Mouse (Mus musculus) gastrocnemius, postnatal 10 days (tissue): ENCODE measurements at regions not wholly inside any gene's neighbourhood (a gene's known extent, or its start where the extent isn't known, plus 50 kb on each side); places are given as distances from the start of the nearest gene placed in this dataset.

ENCODE experiments used
- DNase-seq: peaks from one replicate; pipeline ENCODE4 v3.0.0; 2021; ENCODE audit warnings: mixed read lengths

DNA sequence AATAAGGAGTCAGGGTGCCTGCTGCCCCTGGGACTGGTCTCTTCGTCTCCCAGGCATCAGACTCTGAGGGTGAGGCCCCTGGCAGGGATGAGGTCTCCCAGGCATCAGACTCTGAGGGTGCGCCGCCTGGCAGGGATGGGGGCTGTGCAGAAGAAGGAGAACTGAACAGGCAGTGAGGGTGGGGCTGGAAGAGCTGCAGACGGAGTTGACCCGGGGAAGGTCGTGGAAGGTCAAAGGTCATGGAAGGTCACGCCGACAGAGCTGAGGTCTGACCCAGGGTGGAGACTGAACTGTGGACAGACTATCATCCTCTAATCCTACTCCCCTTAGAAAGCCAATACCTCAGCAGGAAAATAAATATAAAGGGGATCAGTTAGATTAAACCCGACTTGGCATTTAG is 50.6 kb upstream of the Grik3 start:
- DNase-seq: no peak

DNA sequence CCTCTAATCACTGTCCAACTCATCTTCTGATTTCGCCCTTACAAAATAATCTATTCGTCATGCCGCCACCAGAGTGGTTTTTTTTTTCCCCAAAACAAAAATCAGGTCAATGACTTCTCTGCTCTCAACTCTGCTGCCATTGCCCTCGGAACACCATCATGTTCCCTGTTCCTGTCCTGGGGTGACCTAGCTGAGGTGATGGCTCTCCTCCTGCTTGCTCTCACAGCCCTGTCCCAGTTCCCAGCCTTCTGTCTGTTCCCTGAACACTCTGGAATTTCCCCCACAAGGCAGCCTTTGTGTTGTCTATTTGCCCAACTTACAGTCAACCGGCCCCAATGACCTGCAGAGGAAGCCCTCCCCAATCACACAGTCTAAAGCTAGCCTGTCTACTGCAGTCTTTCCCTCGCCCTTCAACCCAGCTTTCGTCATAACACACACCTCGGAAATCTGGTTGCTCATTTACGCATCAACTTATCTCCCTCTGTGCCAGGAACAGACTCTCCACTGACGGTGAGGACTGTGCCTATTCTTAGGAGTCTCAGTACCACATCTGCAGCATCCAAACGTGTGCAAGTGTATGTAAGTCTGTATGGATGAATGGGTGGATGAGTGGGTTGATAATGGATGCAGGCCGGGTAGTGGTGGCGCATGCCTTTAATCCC is 53.2 kb upstream of the Grik3 start:
- DNase-seq: no peak

DNA sequence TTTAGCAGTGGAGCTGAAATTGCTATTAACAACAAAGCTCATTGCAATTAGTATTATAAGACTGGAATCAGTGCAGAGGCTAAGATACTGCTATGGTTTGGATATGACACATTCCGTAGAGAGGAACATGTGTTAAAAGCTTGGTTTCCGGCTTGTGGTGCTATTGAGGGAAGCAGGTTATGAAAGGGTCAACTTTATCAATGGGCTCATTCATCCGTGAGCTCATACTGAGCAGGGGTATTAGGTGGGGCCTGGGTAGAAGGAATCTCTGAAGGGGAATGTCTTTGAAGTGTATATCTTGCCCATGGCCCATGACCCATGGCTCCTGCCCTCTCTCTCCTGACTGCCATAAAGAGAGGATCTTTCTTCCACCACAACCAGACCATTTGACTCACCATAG is 57.0 kb upstream of the Grik3 start:
- DNase-seq: no peak

DNA sequence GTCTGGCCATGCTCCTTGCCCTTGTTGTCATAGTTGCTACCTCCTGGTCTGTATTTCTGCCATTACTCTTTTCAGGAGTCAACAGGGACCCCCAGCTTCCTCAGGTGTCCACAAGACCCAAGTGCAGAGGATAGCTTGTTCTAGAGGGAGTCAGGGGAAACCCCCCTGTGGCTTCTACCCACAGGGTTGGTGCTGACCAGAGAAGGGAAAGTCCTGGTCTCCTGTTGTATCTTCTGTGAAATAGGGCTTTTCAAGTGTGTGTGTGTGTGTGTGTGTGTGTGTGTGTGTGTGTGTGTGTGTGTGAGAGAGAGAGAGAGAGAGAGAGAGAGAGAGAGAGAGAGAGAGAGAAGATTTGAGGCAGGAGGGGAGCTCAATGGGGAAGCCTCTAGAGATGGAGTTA is 58.9 kb upstream of the Grik3 start:
- no peak for DNase-seq

DNA sequence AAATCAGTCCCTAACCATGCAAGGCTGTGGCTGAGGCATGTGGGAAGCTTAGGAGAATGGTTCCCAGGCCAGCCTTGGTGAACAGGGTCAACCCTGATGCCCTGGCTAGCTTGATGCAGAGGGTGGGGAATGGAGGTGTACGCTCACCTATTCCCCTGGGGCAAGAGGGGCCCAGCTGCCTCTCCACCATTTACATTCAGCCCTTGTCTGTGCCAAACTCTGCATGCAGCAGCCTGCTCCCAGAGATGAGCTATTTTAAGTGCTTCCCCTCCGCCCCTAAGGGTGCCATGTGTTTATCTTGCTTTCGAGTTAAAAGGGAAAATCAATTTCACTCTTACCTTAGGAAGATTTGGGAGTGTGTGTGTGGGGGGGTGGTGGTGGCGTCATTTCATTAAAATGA is 59.7 kb upstream of the Grik3 start:
- DNase-seq: no peak

DNA sequence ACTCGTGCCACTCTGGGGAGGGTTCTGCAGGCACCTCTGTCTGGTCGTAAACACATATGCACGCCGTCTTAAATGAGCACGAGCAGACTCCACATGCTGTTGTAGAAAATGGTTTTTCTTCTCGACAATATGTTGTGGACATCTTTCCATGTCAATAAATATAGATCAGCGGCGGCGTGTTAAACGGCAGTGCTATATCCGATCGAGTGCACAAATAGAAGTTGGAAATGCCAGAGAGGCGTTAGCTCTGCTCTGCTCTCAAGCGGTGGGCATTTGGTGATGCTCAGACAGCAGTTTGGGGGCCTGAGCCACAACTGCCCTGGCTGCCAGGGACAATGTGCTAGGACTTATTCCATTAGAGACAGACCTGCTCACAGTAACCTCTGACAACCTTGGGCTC is 61.8 kb upstream of the Grik3 start:
- no peak for DNase-seq

DNA sequence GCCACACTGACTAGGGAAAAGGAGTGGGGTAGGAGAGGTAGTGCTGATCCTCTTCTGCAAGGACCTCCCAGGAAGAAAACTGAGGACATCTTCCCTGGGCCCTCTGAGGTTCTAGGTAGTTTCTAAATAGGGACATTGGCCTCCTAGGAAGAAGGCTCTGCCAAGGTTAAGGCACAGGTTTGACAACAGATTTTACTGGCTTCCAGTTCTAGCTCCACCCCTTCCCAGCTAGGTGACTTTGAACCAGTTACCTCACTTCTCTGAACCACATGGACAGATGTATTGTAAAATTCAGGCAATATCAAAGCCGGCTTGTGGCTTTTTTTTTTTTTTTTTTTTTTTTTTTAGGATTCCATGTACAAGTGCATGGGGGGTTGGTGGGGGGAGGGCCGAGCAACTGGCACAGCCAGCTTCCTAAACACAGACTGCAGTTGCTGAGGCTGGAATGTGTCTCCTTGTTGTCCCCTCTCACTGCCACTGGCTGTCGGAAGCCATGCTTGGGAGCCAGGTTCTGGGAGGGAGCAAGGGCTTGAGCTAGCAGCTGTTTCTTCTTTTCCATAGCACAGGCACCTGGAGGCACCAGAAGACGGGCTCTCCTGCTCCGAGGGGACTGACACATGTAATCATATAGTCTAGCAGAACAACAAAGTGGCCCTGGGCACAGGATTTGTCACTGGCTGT is 69.8 kb upstream of the Grik3 start:
- DNase-seq: no peak

DNA sequence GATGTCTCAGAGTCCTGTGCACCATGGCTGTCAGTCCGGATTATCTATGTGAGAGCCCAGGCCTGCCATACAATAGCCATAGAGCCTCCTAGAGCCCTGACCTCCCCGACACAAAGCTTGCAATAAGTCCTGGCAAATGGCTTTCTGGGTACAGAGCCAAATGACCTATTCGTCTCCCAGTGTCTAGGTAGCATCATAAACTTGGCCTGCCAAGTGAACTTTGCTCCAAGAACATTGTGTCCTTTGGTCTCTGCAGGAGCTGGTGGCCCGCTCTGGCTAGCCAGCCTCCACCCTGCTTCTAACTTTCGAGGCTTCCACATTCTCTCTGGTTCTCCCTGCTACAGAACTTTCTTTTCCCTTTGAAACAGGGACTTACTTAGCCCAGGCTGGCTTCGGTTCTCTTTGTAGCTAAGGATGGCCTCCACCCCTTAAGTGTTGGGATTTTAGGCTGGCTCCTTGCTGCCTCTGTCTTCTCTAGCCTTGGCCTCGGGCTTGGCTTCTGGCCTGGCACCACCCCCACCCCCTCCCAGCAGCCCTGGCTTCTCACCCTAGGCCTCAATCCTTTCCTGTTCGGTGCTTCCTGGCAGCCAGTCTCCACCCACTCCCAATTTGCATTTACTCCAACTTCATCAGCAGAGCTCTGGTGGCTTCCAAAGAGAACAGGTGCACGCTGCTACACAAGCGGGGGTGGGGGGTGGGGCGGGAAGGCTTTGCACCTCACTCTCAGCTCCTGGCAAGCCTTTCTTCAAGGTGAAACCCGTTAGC is 70.8 kb upstream of the Grik3 start:
- DNase-seq: no peak

DNA sequence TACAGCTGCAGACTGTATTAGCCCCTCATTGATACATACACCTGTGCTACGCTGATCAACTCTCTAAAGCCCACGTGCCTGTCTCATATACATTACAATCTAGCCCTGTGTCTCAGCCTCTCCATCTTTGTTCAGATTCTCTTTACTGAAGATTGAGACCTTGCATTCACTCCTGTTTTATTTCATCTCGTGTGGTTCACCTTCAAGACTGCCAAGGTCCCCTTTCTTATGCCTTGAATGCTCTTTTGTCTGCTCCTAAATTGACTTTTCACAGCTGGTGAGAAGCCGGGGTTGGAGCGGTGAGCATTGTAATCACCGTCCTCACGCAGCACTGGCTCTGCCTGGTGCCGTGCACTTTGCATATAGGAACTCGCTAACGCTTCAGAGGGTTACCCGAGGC is 75.2 kb upstream of the Grik3 start:
- no peak for DNase-seq

DNA sequence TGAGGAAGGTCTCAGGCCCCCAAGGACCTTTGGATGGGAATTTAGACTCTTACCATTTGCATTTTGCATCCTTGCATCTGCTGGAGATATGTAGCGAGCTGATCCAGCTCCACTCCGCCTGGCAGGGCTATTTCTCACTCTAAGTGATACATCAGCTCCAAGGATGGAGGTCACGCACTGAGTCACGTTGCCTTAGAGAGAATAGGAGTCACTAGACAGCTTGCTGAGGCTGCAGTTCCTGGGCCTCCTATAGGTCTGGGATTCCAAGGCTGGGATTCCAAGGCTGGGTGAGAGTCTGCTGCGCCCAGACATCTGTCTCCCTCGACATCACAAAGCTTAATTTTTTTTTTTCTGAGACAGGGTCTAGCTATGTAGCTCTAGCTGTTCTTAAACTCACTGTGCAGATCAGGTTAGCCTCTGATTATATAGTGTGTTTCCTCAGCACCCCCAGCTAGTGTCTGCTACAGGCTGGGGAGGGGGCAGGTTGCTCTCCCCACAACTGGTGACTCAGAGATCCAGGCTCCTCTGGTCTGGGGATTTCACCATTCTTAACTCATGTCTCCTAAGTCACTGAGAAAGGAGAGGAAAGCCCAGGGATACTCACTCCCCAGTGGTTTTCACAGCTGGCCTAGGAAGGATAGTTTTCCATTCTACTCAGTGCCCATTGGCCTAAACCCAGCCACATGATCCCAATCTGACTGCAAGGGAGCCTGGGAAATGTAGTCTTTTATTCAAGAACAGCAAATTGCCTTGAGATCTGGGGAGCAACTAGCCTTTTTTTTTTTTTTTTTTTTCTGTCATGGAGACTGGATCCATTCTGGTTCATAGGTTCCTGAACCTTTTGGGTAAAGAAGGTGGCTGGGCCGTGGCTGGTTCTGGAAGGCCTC is 76.4 kb upstream of the Grik3 start:
- DNase-seq: no peak

DNA sequence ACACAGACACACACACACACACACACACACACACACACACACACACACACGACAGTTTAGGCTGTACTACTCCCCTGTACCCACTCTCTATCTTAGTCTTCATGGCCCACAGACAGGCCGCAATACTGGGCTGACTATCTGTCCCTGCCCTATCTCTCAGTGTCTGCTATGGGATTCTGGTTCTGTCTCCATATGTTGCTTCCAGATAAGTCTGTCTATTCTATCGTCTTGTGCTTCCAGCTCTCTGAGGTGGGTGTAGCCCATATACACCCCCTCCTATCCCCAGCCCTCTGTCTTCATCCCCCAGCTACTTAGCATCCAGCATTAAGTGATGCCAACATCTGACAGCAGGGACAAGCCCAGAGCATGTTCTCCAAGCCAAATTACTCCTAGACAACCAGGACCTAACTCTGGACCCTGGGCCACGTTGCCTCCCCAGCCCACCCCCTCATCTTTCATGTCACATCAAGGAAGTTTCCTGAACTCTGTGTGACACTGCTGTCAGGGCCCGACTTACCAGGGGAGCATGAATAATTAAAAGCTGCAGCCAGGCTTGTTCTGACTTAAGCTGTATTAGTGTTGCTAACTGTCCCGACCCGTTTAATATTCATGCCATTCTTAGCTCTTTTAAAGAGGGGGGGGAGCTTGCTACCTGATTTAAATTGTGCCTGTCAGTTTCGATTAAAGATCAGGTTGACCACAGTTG is 79.6 kb upstream of the Grik3 start:
- DNase-seq: no peak

DNA sequence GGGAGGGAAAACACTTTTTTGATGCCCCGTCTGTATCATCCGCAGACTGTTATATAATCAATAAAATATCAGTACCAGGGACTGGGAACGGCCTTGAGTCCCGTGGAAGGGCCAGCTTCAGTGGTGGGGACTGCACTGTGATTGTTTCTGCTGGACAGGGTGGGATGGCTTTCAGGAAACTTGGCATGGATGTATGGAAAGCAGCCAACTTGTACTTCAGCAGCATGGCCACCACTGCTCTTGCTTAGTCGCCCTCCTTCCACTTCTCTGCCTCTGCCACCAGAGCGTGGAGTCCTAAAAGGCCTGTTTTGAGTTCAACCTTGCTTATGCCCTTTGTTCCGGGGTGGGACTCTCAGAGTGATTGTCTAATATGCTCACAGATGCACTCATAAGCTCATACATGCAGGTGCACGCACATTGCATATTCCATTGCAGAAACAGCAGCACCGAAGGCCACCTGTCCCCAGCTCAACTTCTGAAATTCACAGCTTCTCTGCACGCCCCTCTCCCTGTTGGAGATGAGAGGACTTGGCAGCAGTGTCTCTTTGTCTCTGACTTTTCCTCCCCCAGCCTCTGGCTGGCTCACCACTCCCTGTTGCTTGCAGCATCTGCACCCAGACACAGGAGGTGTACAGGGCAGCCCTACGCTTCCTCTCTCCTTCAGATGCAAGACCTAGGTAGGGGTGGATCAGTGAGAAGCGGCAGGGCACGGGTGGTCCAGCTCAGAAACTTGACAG is 91.0 kb upstream of the Grik3 start:
- DNase-seq: no peak

DNA sequence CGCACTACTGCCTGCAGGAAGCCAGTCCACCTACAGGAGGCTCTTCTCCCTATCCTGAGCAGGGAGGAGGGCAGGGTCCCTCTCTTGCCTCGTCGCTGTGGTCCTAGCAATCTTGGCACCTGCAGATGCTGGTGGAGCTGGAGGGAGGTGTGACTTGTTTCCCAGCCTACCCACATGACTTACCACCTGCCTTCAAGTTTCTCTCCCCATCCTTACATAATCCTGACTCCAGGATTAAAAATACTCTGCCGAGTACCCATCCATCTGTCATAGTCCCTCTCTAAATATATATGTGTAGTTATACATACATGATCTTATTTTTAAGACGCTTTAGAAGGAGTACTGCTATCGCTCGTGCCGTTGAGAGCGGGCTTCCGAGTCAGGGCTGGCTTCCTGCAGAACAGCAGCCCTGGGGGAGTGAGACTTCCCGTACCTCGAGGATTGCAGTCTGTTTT is 93.5 kb upstream of the Grik3 start:
- DNase-seq: no peak

DNA sequence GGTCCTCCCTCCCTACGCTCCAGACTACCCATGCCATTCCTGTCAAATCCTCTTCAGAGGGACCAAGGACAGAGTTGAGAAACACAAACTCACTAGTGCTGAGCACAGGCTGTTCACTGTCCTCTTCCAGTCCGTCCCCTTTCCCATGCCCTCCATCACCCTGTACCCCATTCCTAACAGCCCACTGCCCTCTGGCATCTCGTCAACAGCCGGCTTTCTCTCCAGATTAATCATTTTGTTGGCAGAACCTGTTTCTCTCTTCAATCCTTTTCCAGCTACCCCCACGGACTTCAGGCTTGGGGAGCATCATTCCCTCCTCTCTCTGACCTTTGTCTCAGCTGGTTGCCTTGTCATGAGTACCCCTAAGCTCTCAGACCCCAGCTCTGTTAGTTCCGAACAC is 99.2 kb upstream of the Grik3 start:
- no peak for DNase-seq

DNA sequence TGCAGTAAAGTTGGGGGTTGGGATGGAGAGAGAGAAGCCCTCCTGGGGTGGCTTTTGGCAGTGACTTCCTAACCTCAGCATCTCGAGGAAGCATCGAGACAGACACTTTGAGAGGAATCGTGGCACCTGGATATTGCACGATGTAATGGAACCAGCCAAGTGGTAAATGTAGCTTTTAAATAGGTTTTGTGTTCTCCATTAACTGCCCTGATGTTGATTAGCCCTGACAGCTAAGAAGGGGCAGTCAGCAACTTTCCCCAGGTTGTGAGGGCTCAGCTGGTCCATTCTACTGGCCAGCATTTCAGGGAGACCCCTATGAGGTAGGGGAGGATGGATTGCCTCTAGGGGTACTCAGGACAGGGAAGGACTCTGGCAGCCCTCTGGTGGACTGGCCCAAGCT is 104.7 kb upstream of the Grik3 start:
- DNase-seq: no peak

DNA sequence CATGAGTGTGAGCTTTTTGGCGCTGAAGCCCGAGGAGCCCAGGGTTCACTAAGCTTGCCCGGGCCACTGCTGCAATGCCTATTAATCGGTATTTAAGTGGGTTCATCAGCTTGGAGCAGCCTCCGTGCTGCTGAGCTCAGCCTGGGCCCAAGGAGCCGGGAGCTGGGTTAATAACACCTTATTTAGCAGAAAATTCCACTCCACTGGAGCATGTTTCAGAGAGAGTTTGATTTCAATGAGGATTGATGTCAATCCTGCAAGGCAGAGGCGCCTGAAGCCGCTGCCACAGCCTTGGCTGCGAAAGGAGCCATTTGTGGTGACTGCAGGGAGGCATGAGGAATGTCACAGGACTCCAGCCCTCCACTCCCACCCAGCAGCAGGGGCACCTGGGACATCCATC is 126.5 kb upstream of the Grik3 start:
- DNase-seq: no peak

DNA sequence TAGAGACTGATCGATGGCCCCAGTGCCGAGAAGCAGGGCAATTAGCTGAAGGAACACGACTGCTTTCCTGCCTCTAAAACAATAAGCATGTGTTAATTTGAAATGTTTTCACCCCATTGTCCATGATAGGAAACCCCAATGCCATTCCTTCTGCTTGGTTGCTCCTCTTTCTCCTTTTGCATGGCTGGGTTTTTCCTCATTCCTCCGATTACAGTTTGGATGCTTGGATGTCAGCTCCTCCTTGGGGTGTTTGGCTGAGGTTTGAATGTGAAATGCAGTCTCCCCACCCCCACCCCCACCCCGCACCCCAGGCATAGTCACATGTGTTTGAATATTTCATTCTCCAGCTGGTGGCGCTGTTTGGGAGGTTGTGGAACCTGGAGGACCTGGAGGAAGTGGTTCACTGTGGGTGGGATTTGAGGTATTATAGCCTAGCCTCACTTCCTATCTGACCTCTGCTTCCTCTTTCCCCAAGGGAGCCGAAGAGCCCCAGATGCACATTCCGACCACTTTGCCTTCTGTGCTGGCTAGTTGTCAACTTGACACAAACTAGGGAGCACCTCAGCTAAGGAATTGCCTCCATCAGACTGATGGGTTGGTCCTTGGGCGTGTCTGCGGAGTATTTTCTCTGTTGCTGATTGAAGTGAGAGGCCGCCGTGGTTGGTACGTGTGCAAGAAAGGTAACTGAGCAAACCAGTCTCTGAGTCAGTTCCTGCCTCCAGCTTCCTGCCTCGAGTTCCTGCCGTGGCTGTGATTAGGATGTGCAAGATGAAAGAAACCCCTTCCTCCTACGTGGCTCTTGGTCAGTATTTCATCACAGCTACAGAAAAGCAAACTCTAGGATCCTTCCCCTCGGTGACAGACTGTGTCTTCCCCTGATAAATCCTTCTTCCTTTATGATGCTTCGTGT is 128.6 kb upstream of the Grik3 start:
- no peak for DNase-seq

DNA sequence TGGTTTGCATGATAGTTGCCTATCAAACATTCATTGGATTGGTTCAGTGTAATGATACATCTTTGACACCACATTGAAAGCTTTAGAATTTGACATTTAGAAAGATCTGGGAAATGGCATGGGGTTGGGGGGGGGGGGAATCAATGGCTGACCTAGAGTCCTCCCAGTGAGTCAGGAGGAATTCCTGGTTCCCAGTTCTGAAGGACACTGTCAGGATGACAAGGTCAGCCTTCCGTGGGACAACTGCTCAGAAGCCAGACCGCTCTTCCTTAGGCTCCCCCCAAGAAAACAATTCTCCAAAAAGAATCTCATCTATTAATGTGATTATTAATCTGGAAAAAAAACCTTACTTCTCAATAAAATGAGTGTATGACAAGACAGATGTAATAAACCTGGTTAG is 132.1 kb upstream of the Grik3 start:
- no peak for DNase-seq

DNA sequence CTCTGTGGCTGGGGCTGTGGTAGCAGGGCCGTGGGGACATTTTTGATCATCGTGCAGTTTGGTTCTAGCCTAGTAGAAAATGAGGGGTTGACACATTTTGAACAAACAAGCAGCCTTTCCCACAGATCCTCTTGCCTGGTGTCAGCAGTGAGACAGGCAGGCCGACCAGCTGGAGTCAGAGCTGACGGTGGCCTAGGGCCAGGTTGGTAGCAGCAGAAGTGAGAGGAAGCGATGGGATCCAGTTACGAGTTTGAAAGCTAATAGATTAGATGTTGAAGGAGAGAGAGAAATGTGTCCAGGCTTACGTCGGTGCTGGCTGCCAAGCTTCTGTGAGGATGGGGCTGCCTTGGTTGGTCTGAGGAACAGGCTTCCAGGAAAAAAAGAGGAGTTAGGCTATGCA is 134.1 kb upstream of the Grik3 start:
- DNase-seq: peak; percentile 9

DNA sequence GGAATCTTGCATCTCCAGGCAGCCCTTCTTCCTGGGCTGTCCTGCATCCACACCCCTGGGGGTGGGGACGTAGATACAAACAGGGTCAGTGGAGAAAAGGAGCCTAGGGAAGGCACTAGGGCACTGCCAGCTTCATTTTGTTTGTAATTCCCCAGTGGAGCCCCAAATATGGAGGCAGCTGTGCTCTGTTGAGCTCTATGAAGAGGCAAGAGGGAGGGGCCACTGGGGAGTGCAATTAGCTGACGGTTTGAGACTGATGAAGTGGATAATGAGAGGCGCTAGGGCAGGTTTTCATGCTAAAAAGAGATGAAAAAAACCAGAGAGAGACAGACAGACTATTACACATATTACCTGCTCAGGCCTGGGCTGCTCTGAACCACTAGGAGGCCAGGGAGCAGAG is 135.8 kb upstream of the Grik3 start:
- DNase-seq: no peak
